Mouse (Mus musculus): ENCODE measurements at regions not wholly inside any gene's neighbourhood (a gene's known extent, or its start where the extent isn't known, plus 50 kb on each side); places are given as distances from the start of the nearest gene placed in this dataset.

DNA sequence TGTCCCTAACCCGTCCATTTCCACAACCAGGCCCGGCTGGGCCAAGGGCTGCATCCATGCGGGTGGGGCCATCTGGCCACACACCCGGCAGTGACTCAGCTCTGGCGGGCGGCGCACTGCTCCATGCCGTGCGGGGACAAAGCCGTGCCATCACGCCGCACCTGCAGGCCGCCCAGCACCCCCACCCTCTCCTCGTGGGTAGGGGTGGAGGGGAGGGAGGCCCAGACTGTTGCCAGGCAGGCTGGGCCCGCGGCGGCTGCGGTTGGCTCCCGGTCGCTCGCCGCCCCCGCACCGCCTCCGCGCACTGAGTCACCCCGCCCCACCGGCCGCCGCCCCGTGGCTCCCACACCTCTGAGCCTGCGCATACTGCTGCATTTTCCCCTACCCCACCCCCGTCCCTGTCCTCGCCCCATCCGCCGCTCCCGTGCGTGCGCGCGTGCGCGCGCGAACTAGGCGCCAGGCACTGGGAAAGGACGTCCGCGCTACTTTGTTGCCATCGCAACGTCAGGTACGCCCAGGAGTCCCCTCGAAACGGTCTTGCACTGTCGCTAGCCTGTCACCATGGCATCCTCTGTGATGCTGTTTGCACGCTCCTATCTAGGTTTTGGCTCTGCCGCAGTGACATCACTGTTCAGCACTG, 68.9 kb downstream of the Zfp706 start:
- peaks cover 7 to 33% of the 10 kb centered on the region in 2 experiments for H3K4me1 ChIP-seq (ENCODE audit: control insufficient read depth in 1 of 2, insufficient read depth in 2 of 2, low read length in 2 of 2)
- H3K27ac ChIP-seq (ENCODE audit: control insufficient read depth, low read depth, low read length): peak overlapping the region; percentile 75
- DNase-seq (ENCODE audit: low read depth, low spot score): peak; percentile 97
- no peaks in the 10 kb centered on the region for H3K27me3 ChIP-seq (ENCODE audit: control insufficient read depth in 1 of 2, insufficient read depth in 2 of 2, low read length in 2 of 2)
- peaks cover 0 to 14% of the 10 kb centered on the region in 2 experiments; a peak in 2 of 4 replicates for H3K36me3 ChIP-seq (ENCODE audit: control insufficient read depth in 1 of 2, insufficient read depth in 2 of 2, low read length in 2 of 2)
- peaks cover 4% of the 10 kb centered on the region; the same call in 1 of the 2 replicates for H3K79me2 ChIP-seq (ENCODE audit: control insufficient read depth, insufficient read depth, low read length, poor library complexity)
- H3K4me3 ChIP-seq (ENCODE audit: control insufficient read depth in 1 of 2, insufficient read depth in 1 of 2, low read depth in 2 of 2, low read length in 2 of 2): peak overlapping the region; percentile 59 to 64
- peak overlapping the region; percentile 88 for H3K9ac ChIP-seq (ENCODE audit: control insufficient read depth, low read depth, low read length, poor library complexity, severe bottlenecking)
- H3K9me3 ChIP-seq (replicated peaks; ENCODE audit: insufficient read depth, low read length): no peaks in the 10 kb centered on the region
- TF ChIP-seq UBTF (IDR thresholded peaks at IDR 0.05; ENCODE audit: borderline replicate concordance, insufficient read depth, low read depth, low read length): 0 out of 2 replicates have a peak, but pooled peaks have one; percentile 66
- peak; percentile 91 for TF ChIP-seq MXI1 (IDR thresholded peaks at IDR 0.05; ENCODE audit: low read depth, low read length)
- peak; percentile 32; the same call in 1 of the 2 replicates for TF ChIP-seq RCOR1 (IDR thresholded peaks at IDR 0.05; ENCODE audit: low read depth, low read length)
- TF ChIP-seq TBP (IDR thresholded peaks at IDR 0.05; ENCODE audit: low read depth, low read length): 0 out of 2 replicates have a peak, but pooled peaks have one; percentile 12
- TF ChIP-seq TCF12 (IDR thresholded peaks at IDR 0.05; ENCODE audit: low read depth, low read length): peak; percentile 65
- TF ChIP-seq MAX (IDR thresholded peaks at IDR 0.05; ENCODE audit: low read length): peak; percentile 63; the same call in 1 of the 2 replicates
- no peak for TF ChIP-seq USF2 (IDR thresholded peaks at IDR 0.05; ENCODE audit: borderline replicate concordance in 1 of 2, insufficient read depth in 1 of 2, low read depth in 1 of 2, low read length in 2 of 2)
- TF ChIP-seq POLR2A (IDR thresholded peaks at IDR 0.05; ENCODE audit: control insufficient read depth in 1 of 2, insufficient read depth in 1 of 2, low read depth in 1 of 2, low read length in 2 of 2, poor library complexity in 1 of 2): peak; percentile 67 to 70; a peak in 3 of 4 replicates
- TF ChIP-seq MYC (IDR thresholded peaks at IDR 0.05; ENCODE audit: low read depth, low read length): peak; percentile 41; the same call in 1 of the 2 replicates
- 0 out of 2 replicates have a peak, but pooled peaks have one; percentile 24 for TF ChIP-seq ZMIZ1 (IDR thresholded peaks at IDR 0.05; ENCODE audit: low read depth, low read length)
- TF ChIP-seq TAL1 (IDR thresholded peaks at IDR 0.05; ENCODE audit: low read length): no peak
- TF ChIP-seq ELF1 (IDR thresholded peaks at IDR 0.05; ENCODE audit: low read depth, low read length): peak; percentile 40; the same call in 1 of the 2 replicates
- no peak for TF ChIP-seq ZC3H11A (IDR thresholded peaks at IDR 0.05; ENCODE audit: low read depth, low read length)
- TF ChIP-seq KAT2A (conservative IDR thresholded peaks at IDR 0.05; ENCODE audit: low read depth, low read length): no peak
- peak; percentile 75 for TF ChIP-seq NELFE (IDR thresholded peaks at IDR 0.05; ENCODE audit: low read depth, low read length)
- no peak; the same call in 1 of the 2 replicates for TF ChIP-seq MAFK (IDR thresholded peaks at IDR 0.05; ENCODE audit: borderline replicate concordance, low read depth, low read length)
- no peak for TF ChIP-seq MEF2A (IDR thresholded peaks at IDR 0.05; ENCODE audit: extremely low read depth, insufficient replicate concordance, low read depth, low read length, poor library complexity, severe bottlenecking)
- peak; percentile 32 for TF ChIP-seq SMC3 (IDR thresholded peaks at IDR 0.05; ENCODE audit: low read depth, low read length)
- TF ChIP-seq ZKSCAN1 (IDR thresholded peaks at IDR 0.05; ENCODE audit: low read depth, low read length): no peak
- TF ChIP-seq JUND (IDR thresholded peaks at IDR 0.05; ENCODE audit: low read depth, low read length): no peak
- no peak for TF ChIP-seq GABPA (IDR thresholded peaks at IDR 0.05; ENCODE audit: low read depth, low read length)
- TF ChIP-seq EP300 (IDR thresholded peaks at IDR 0.05; ENCODE audit: low read depth in 1 of 2, low read length in 2 of 2): peak; percentile 33 to 89; a peak in 3 of 4 replicates
- TF ChIP-seq BHLHE40 (IDR thresholded peaks at IDR 0.05; ENCODE audit: borderline replicate concordance, low read depth, low read length): peak; percentile 65; the same call in 1 of the 2 replicates
- peak; percentile 96; the same call in 1 of the 2 replicates for TF ChIP-seq MAZ (IDR thresholded peaks at IDR 0.05; ENCODE audit: low read depth, low read length)
- peak; percentile 74; the same call in 1 of the 2 replicates for TF ChIP-seq SIN3A (IDR thresholded peaks at IDR 0.05; ENCODE audit: low read length)
- TF ChIP-seq USF1 (IDR thresholded peaks at IDR 0.05; ENCODE audit: low read depth, low read length): peak; percentile 5; the same call in 1 of the 2 replicates
- no peak for TF ChIP-seq E2F4 (IDR thresholded peaks at IDR 0.05; ENCODE audit: borderline replicate concordance, low read depth, low read length)
- peak; percentile 87 for TF ChIP-seq NRF1 (IDR thresholded peaks at IDR 0.05; ENCODE audit: insufficient read depth, low read depth, low read length, poor library complexity, severe bottlenecking)
- TF ChIP-seq MYB (IDR thresholded peaks at IDR 0.05; ENCODE audit: low read depth, low read length): no peak; the same call in 1 of the 2 replicates
- no peak for TF ChIP-seq ZNF384 (IDR thresholded peaks at IDR 0.05; ENCODE audit: low read depth, low read length)
- TF ChIP-seq POLR2AphosphoS5 (IDR thresholded peaks at IDR 0.05; ENCODE audit: borderline replicate concordance, low read depth, low read length): peak; percentile 44; the same call in 1 of the 2 replicates
- TF ChIP-seq CTCF (IDR thresholded peaks at IDR 0.05 in 2 of 3, conservative IDR thresholded peaks at IDR 0.05 in 1 of 3; ENCODE audit: control insufficient read depth in 1 of 3, insufficient read depth in 1 of 3, low read depth in 2 of 3, low read length in 3 of 3, poor library complexity in 1 of 3, severe bottlenecking in 1 of 3): 0 out of 6 replicates have a peak, but pooled peaks of 1 of the 3 experiments have one; percentile 8
- TF ChIP-seq CHD2 (IDR thresholded peaks at IDR 0.05; ENCODE audit: low read length): no peak
- peak; percentile 47; the same call in 1 of the 2 replicates for TF ChIP-seq POLR2AphosphoS2 (IDR thresholded peaks at IDR 0.05; ENCODE audit: low read length)
- no peak for TF ChIP-seq GATA1 (IDR thresholded peaks at IDR 0.05; ENCODE audit: low read depth, low read length)

All from MEL (cell line).